Mouse (Mus musculus): Measurements from ENCODE around the gene Baz2a. TPM values are rescaled to one million over a fixed set of nuclear protein-coding genes. Genes with fewer than 3 reads are reported as not detected.

Gene Baz2a
- total and polyA plus RNA-seq, 3 experiments = 5.4 to 34.0 (median 12.8) TPM

DNA sequence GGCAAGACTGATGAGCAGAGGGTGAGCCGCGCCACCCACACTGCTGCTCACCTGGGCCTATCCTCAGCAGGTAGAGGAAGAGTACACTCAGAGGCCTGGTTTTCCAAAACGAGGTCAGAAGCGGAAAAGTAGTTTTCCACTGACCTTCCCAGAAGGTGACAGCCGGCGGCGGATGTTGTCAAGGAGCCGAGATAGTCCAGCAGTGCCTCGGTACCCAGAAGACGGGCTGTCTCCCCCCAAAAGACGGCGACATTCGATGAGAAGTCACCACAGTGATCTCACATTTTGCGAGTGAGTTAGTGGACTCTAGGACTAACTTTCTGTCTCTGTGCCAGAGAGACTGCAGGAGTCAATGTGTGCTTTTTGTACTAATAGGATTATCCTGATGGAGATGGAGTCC is 34.6 kb downstream of the Baz2a start:
- dilution Hi-C loops (cut with MboI; ENCODE audit: extremely low pct_ligation_motif_present, extremely low pct_unique_long_range_greater_than_20kb, low sequenced_read_pairs) (no loop called here), in situ Hi-C loops (cut with MboI; ENCODE audit: low pct_ligation_motif_present, low pct_unique_long_range_greater_than_20kb, low sequenced_read_pairs) (no loop called here)
- no peak overlapping the region for H3K9ac ChIP-seq (ENCODE audit: insufficient read depth, low read depth)
- H3K4me1 ChIP-seq (ENCODE audit: control insufficient read depth in 1 of 2, insufficient read depth in 2 of 2) = peaks cover 0 to 7% of the 10 kb centered on the region in 2 experiments; a peak in 2 of 4 replicates
- peaks cover 86 to 95% of the 10 kb centered on the region in 2 experiments for H3K36me3 ChIP-seq (replicated peaks in 1 of 2; ENCODE audit: control insufficient read depth in 1 of 2, insufficient read depth in 1 of 2, low read length in 1 of 2)
- no peak overlapping the region for H3K4me2 ChIP-seq (ENCODE audit: insufficient read depth, low read depth, poor library complexity, severe bottlenecking)
- no peak for DNase-seq (ENCODE audit: extremely low read depth)
- no peaks in the 10 kb centered on the region for H3K27me3 ChIP-seq (replicated peaks)
- H3K9me3 ChIP-seq (replicated peaks; ENCODE audit: low read length) = no peaks in the 10 kb centered on the region
- TF ChIP-seq E2F4 (IDR thresholded peaks at IDR 0.05; ENCODE audit: insufficient replicate concordance, low read depth, low read length) = no peak
- no peak for TF ChIP-seq POLR2A (IDR thresholded peaks at IDR 0.05; ENCODE audit: low read depth, low read length)
- no peak for TF ChIP-seq NRF1 (IDR thresholded peaks at IDR 0.05; ENCODE audit: low read depth, low read length)
- no peak for TF ChIP-seq MYC (IDR thresholded peaks at IDR 0.05; ENCODE audit: low read depth, low read length)
- no peak for TF ChIP-seq TCF12 (IDR thresholded peaks at IDR 0.05; ENCODE audit: low read depth, low read length)
- TF ChIP-seq ZKSCAN1 (IDR thresholded peaks at IDR 0.05; ENCODE audit: borderline replicate concordance, low read depth, low read length) = no peak
- no peak for TF ChIP-seq EP300 (IDR thresholded peaks at IDR 0.05; ENCODE audit: low read length)
- no peak for TF ChIP-seq GABPA (IDR thresholded peaks at IDR 0.05; ENCODE audit: insufficient replicate concordance, low read depth, low read length)
- TF ChIP-seq ELF1 (IDR thresholded peaks at IDR 0.05; ENCODE audit: low read depth, low read length) = no peak
- no peak for TF ChIP-seq MXI1 (IDR thresholded peaks at IDR 0.05; ENCODE audit: low read depth, low read length)
- no peak for TF ChIP-seq MAZ (IDR thresholded peaks at IDR 0.05; ENCODE audit: low read depth, low read length)
- TF ChIP-seq ZNF384 (IDR thresholded peaks at IDR 0.05; ENCODE audit: low read depth, low read length) = no peak
- no peak for TF ChIP-seq PAX5 (IDR thresholded peaks at IDR 0.05; ENCODE audit: low read length)
- TF ChIP-seq USF2 (conservative IDR thresholded peaks at IDR 0.05; ENCODE audit: low read depth, low read length) = no peak
- TF ChIP-seq ZMIZ1 (IDR thresholded peaks at IDR 0.05; ENCODE audit: low read depth, low read length) = no peak
- TF ChIP-seq SMC3 (IDR thresholded peaks at IDR 0.05; ENCODE audit: low read depth, low read length) = no peak
- TF ChIP-seq USF1 (IDR thresholded peaks at IDR 0.05; ENCODE audit: low read depth, low read length) = no peak
- TF ChIP-seq MAX (IDR thresholded peaks at IDR 0.05; ENCODE audit: low read length) = no peak
- H3K79me2 ChIP-seq (replicated peaks; ENCODE audit: control insufficient read depth, extremely low read depth, insufficient read depth, poor library complexity, severe bottlenecking) = no peaks in the 10 kb centered on the region
- no peak overlapping the region for H3K4me3 ChIP-seq (replicated peaks in 1 of 3; ENCODE audit: low read depth in 2 of 3, low read length in 2 of 3, poor library complexity in 1 of 3)
- no peak overlapping the region for H3K27ac ChIP-seq (ENCODE audit: insufficient read depth, low read depth)

DNA sequence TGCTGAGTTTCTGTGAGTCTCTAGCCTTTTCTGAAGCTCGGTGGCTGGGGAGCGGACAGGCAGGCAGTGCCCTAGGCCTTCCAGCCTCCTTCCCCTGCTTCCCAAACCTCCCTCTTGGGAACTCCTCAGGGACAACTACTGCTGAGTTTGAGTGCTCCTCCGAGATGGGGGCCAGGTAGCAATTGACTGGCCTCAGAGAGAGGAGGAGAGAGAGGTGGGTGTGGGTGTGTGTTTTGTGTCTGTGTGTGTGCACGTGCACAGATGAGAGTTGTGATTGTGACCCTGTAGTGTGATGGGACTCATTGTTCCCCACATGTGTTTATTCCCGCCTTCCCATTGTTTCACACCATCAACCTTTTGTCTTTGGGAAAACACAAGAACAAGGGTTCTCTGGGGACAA is 36.1 kb downstream of the Baz2a start:
- in situ Hi-C loops (cut with MboI; ENCODE audit: low pct_ligation_motif_present, low pct_unique_long_range_greater_than_20kb, low sequenced_read_pairs) = no loop called here

More for the DNA sequence above, 36.1 kb downstream of the Baz2a start:
- Histone ChIP-seq H3K4me1 (ENCODE audit: control insufficient read depth in 1 of 2, insufficient read depth in 2 of 2) (peaks cover 0 to 19% of the 10 kb centered on the region in 2 experiments; a peak in 2 of 4 replicates), H3K27me3 (replicated peaks) (no peaks in the 10 kb centered on the region), H3K27ac (ENCODE audit: insufficient read depth, low read depth) (no peak overlapping the region), H3K9ac (ENCODE audit: insufficient read depth, low read depth) (no peak overlapping the region), H3K9me3 (replicated peaks; ENCODE audit: low read length) (no peaks in the 10 kb centered on the region), H3K4me2 (ENCODE audit: insufficient read depth, low read depth, poor library complexity, severe bottlenecking) (no peak overlapping the region), H3K4me3 (replicated peaks in 1 of 3; ENCODE audit: low read depth in 2 of 3, low read length in 2 of 3, poor library complexity in 1 of 3) (no peak overlapping the region), H3K79me2 (replicated peaks; ENCODE audit: control insufficient read depth, extremely low read depth, insufficient read depth, poor library complexity, severe bottlenecking) (no peaks in the 10 kb centered on the region), H3K36me3 (replicated peaks in 1 of 2; ENCODE audit: control insufficient read depth in 1 of 2, insufficient read depth in 1 of 2, low read length in 1 of 2) (peaks cover 71 to 94% of the 10 kb centered on the region in 2 experiments)
- dilution Hi-C loops (cut with MboI; ENCODE audit: extremely low pct_ligation_motif_present, extremely low pct_unique_long_range_greater_than_20kb, low sequenced_read_pairs) = no loop called here
- no peak for DNase-seq (ENCODE audit: extremely low read depth)
- no peak for TF ChIP-seq MXI1 (IDR thresholded peaks at IDR 0.05; ENCODE audit: low read depth, low read length)
- no peak for TF ChIP-seq POLR2A (IDR thresholded peaks at IDR 0.05; ENCODE audit: low read depth, low read length)
- no peak for TF ChIP-seq CHD1 (IDR thresholded peaks at IDR 0.05; ENCODE audit: low read depth, low read length)
- no peak for TF ChIP-seq E2F4 (IDR thresholded peaks at IDR 0.05; ENCODE audit: insufficient replicate concordance, low read depth, low read length)

All from CH12.LX (cell line).